Mouse (Mus musculus) right cerebral cortex, postnatal 4 days (tissue): ENCODE results near the gene Immt.
"Not testable (repeated sequence)": the region's sequence is repeated elsewhere in the genome, so short reads cannot be mapped to it uniquely, and the experiment has no call there.

Experiments used
- DNase-seq: peaks from one replicate; pipeline ENCODE4 v3.0.0-alpha.2; 2022

Gene Immt

DNA sequence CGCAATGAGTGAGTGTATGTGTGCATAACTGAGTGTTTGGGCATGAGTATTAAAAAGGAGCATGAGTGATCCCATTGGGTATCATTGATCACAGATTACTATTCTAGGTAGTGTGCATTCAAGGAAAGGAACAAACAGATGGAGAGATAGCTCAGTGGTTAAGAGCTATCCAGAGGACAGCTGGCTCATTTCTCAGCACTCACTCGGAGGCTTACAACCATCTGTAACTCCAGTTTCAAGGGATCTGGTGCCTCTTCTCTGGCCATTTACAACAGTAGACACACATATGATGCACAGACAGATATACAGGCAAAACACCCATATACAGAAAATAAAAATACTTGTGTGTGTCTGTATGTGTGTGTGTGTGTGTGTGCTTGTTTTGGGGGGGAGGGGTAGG is 36.6 kb downstream of the Immt start:
- no peak for DNase-seq

DNA sequence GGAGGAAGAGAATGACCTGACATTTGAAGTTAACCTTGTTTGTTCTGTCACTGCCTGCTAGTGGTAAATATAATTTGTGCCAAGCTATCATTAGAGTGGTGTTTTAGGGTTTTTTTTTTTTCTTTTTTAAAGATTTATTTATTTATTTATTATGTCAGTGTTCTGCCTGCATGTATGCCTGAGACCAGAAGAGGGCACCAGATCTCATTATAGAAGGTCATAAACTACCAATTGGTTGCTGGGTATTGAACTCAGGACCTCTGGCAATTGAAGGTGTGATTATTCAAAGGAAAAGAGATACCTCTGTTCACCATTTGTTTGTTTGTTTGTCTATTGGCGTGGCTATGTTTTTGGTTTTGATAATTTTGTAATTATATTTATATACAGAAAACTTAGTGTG is 37.7 kb downstream of the Immt start:
- no peak for DNase-seq

DNA sequence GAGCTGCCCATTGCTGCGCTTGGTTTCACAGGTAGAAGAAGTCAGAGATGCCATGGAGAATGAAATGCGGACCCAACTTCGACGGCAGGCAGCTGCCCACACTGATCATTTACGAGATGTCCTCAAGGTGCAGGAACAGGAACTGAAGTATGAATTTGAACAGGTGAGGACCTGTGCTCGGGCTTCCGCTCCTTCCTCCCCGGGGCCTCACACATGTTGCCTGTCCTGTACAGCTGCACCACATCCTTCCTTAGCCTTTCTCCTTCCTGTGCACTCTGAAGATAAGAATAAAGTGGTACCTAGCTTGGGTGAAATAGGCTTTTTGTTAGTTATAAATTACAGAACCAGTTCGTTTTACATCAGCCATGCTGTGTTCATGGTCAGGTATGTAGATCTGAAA is 40.3 kb downstream of the Immt start:
- DNase-seq, result no peak

DNA sequence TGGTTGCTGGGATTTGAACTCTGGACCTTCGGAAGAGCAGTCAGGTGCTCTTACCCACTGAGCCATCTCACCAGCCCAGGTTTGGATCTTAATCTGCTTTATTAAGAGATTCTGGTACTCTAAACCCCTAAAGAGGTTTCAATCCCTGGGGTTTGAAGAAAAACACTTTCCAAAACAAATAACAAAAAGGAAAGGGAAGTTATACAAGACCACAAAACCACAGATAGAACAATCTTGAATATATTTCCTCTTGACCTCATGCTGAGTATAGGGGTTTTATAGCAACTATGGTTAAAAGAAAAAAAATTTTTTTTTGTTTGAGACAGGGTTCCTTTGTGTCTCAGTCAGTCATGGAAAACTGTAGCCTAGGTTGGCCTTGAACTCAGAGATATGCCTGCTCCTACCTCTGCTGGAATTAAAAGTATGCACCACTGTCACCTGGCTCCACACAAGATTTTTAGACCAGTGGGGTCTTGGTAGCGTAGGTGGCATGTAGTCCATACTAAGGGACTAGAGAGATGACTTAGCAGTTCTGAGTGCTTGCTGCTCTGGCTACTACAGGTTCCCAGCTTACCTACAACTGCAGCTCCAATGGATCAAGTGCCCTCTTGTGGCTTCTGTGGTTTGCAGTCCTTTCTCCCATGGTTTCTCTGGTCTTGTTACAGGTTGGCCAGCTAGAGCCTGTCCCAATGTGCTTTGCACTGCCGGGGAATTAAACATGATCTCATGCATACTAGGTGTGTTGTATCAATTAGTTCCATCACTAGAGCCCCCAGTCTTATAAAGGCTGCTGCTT is 47.0 kb downstream of the Immt start:
- DNase-seq, result no peak

DNA sequence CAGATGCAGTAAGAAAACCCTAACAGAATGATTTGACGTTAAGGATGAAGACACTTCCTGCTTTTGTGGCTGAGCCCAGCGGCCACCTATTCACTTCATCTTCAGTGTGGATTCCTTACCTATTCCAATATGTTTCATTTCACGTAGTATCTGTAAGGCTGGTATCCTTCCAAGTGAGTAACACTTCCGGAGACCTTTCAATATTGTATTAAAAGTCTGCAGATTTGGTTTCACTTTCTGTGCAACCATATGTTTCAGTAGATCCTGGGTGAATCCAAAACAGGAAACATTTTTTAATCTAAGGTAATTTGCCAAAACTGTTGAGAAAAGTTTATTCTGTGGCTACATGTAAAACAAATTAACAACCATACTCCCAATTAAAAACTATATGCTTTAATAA is 62.1 kb downstream of the Immt start:
- DNase-seq, result no peak

DNA sequence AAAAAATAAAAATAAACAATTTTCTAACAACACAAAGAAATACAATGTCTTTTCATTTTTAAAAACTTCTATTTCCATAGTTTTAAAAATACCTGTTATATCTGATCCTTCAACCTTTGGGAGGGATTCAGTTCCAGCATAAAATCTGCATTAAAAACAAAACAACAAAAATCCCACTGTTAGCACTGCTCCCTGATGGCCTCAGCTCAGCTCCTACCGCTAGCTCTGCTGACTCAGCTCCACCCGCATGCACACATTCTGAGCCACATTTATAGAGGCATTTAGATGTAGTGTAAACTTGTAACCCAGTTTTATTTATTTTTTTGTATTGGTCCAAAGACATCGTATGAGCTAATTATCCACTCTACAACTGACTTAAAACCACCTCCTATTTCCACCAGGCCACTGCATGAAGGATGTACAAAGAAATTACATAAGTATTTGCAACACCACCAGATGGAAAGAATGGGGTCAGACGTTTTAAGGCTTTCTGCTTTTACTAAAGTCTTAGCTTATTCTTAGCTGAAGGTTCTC is 76.6 kb downstream of the Immt start:
- no peak for DNase-seq

DNA sequence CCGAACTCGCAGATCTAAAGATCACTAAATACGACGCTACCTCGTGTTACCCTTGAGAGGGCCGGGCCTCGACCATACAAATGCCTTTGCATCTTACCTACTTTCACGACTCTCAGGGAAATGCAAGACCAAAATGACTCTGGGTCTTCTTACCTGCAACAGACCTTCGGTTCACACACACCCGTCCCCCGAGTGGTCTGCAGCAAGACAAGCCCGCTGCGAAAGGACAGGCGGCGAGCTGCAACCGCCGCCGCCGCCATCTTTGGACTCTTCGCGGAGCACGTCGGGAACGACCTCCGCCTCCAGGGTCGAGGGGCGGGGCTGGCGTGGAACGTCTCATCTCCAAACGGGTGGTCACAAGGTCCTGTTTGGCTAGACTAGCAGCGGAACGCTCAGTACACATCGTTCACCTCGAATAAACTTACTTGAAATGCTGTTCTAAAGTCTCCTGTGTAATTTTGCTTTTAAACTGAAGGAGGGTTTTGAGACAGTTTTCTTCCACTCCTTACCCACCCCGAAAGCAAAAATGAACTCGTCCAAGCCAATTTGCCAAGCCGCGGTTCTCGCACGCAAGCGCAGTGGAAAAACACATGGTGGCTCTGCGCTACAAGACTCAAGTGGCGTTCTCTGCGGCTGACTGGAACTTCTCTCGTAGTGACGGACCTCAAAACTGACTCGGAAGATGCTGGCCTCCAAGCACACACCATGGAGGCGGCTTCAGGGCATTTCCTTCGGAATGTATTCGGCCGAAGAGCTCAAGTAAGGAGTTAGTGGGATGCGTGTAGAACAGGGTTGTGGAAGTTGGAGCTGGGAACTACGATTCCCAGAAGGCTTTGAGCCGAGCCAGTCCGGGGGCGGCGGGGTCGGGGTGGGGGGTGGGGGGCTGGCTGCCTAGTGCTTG is 77.6 kb downstream of the Immt start, which contains the start of the genes Ptcd3 and Polr1a:
Gene Ptcd3 (minus strand): TSS at position 270 of the 901 bp plus-strand sequence.
Gene Polr1a (plus strand): TSS at position 573 of the 901 bp plus-strand sequence.
- DNase-seq, result peak; percentile 93

DNA sequence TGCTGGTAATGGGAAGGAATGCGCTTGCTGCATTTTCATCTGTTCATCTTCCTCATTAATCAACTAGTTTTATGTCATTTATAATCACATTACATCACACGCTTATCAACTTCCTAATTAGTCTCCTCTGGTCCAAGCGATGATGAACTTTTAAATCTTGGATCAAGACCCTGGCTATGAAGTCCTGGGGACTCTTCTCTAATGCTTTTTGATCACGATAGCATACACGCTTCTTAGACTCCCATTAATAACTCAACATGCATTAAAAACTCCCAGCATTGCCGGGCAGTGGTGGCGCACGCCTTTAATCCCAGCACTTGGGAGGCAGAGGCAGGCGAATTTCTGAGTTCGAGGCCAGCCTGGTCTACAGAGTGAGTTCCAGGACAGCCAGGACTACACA is 78.3 kb downstream of the Immt start:
- DNase-seq, result no peak

DNA sequence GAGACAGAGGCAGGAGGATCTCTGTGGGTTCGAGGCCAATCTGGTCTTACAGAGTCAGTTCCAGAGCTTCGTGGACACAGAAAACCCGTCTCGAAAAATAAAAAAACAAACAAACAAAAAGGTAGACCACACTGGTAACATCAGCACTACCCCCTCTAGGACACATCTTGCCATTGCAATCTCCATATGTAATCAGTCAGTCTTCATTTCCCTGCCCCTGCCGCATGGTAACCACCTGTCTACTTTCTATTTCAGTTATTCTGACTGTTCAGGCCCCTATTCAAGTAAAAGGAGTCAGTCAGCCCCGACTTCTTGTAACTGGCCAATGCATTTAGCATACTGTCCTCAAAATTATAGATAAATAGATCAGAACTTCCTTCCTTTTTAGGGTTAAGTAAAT is 78.7 kb downstream of the Immt start:
- DNase-seq, result no peak

DNA sequence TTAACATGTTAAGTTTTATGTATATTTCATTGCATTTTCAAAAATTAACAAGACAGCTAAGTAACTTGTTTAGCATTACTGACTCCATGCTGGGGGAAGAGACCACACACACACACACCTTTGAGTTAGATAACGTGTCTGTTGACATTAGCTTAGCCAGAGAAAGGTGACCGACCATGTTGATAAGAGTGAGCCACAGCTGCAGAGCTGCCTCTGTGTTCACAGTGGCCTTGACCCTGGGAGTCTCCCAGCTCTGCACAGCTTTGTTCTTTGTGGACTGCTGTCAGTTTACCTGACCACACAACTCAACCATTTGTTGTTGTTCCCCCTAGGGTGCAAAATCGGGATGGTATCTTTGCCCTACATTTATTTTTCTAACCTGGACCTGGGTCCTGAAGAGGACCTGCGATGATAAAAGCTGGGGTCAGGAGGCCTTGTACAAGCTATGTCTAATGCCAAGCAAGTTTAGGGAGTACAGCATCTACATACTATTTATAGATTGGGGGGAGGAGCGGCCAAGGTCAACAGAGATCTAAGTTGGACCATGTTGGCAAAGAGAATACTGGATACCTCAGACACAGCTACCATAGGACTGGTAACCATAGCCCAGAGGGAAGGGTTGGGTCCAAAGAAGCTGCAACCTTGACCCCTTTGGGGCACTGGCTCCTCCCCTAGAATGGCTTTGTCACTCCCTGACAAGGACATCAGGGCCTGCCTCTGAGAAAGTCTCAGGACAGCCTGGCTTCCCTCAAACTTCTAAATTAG is 80.7 kb downstream of the Immt start:
- DNase-seq, result no peak

DNA sequence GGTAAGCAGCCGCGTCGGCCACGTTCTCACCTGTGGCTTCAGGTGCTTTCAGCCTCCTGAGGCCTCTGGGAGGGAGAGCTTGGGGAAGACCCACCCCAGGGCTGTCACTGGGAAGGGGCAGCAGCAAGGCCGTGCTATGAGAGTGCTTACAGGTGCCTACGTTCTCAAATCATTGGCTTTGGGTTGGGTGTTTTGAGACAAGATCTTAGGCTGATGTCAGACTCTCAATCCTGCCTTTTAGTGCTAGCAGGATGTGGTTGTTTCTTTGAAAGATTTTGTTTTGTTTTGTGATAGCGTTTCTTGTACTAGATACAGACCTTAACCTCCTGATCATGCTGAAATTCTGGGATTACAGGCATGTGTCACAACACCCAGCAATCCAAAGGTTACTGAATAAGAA is 89.6 kb downstream of the Immt start:
- no peak for DNase-seq

DNA sequence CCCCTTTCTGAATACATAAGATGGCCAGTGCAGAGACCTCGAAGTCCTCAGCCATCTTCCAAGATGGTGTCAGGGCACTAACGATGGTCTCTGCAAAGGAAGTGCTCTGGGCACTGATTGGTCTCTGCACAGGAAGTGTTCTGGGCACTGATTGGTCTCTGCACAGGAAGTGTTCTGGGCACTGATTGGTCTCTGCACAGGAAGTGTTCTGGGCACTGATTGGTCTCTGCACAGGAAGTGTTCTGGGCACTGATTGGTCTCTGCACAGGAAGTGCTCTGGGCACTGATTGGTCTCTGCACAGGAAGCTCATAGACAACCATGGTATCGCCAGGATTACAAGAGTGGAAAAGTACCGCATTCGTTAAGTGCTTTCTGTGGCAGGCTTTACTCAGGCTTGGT is 94.1 kb downstream of the Immt start:
- not testable (repeated sequence) for DNase-seq
